Mouse (Mus musculus): Measurements from ENCODE around the gene Tacc2.
A peak's percentile ranks its signal among the peaks of the same experiment; 100 is the strongest.

DNA sequence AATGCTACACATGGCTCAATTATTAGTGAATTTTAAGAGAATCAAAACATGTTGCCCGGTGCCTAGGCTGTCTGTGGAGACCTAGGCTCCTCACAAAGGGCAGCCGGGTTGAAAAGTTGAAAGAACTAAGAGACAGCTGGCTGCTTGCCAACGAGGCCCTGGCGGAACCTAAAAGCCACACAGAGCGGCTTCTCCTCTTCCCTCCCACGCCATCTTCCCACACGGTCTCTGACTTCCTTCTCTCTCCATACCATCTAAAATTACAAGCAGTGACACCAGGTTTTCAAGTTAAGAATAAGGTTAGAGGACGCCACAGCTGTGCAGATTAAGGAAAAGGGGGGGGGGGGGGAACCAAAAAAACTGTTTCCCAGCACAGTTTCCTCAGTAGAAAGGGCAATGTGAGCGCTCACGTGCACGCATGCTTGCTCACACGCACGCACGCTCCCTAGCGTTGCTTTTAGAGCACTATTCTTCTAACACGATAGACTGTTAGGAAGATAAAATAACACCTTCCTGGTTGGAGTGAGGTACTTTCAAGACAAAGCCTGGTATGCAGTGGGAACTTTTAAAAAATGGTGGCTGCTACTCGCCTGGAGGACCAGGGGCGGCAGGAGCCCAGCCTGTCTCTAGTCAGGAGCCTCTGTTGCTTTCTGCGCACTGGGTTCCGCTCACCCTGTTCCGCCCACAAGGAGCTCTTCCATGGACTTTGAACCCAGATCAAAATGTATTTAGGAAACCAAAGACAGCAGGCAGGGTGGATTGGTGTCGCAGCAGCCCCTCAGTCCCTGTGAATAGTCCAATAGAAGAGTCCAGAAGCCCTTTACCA, 54.5 kb downstream of the Tacc2 start:
- TF ChIP-seq CTCF (IDR thresholded peaks at IDR 0.05; ENCODE audit: low read depth) (peak; percentile 38), EP300 (optimal IDR thresholded peaks at IDR 0.05) (no peak)

All from stomach, postnatal 0 days (tissue).